ENCODE assay signal across 8 mouse cellular contexts in genomic region chr2:61138998-61139631, GRCm38 (mm10).
DNase-seq lines count a peak whose midpoint lies in the region; ATAC-seq and TF ChIP-seq lines count a peak whose summit lies in the region.

No protein-coding gene starts in this region.

- H3K27me3 ChIP-seq in testis, adult 2 months (ENCODE audit: control insufficient read depth, insufficient read depth, low read length), result no peaks in the 10 kb centered on the region
- peaks cover 24% of the 10 kb centered on the region for H3K27me3 ChIP-seq in megakaryocyte, embryonic 14.5 days (replicated peaks)

- TF ChIP-seq CTCF in testis, adult 2 months (IDR thresholded peaks at IDR 0.05; ENCODE audit: control insufficient read depth, insufficient read depth, insufficient replicate concordance, low read depth, low read length), result no peak

- no peak for TF ChIP-seq POLR2A in testis, adult 2 months (IDR thresholded peaks at IDR 0.05; ENCODE audit: control insufficient read depth, low read depth, low read length)

- DNase-seq in testis, postnatal 10 days (ENCODE audit: low spot score), result no peak
- peak; percentile 64 for DNase-seq in heart, postnatal 25 days (ENCODE audit: low spot score)
- peak; percentile 4 to 42 for DNase-seq in left cerebral cortex, postnatal 10 days (ENCODE audit: extremely low spot score in 1 of 2, low spot score in 2 of 2)
- peak; percentile 50 for DNase-seq in yolk sac, embryonic 10.5 days (ENCODE audit: low spot score)
- DNase-seq in spleen, postnatal 10 days (ENCODE audit: low spot score in 2 of 2), result no peak

- intact Hi-C loops in heart, postnatal 25 days (cut with DNase I), result loop anchor here (5.0 to 10.0 kb wide), 2 partner anchors 158 to 254 kb away; no protein-coding TSS in a partner anchor
- intact Hi-C loops in left cerebral cortex, postnatal 10 days (cut with DNase I), result no loop called here

- no peak overlapping the region; the same call in 1 of the 2 replicates for H3K4me3 ChIP-seq in testis, adult 2 months (ENCODE audit: control insufficient read depth, low read depth, low read length)
- H3K4me3 ChIP-seq in megakaryocyte, embryonic 14.5 days (replicated peaks), result peak overlapping the region; percentile 66

- peak; percentile 69 for ATAC-seq in frontal cortex, adult (ENCODE audit: low TSS enrichment)

- H3K9me3 ChIP-seq in megakaryocyte, embryonic 14.5 days, result peaks cover 8% of the 10 kb centered on the region; the same call in 1 of the 2 replicates

- no peaks in the 10 kb centered on the region for H3K36me3 ChIP-seq in testis, adult 2 months (ENCODE audit: control insufficient read depth, insufficient read depth, low read length)
- H3K36me3 ChIP-seq in megakaryocyte, embryonic 14.5 days (replicated peaks; ENCODE audit: low read length), result no peaks in the 10 kb centered on the region

- peak overlapping the region; percentile 52 for H3K27ac ChIP-seq in testis, adult 2 months (ENCODE audit: control insufficient read depth, insufficient read depth, low read depth, low read length)

- 0 out of 2 replicates have a peak, but pooled peaks cover 2% of the 10 kb centered on the region for H3K4me1 ChIP-seq in testis, adult 2 months (ENCODE audit: control insufficient read depth, insufficient read depth, low read length)
- H3K4me1 ChIP-seq in megakaryocyte, embryonic 14.5 days, result peaks cover 28% of the 10 kb centered on the region

Comparison
In these comparisons a context has a peak if more than half of its experiments do, and no peak if none do; other contexts are left out.
1. DNase-seq: peak in heart, postnatal 25 days (single experiment), left cerebral cortex, postnatal 10 days (2 of 2) and yolk sac, embryonic 10.5 days (single experiment); none in testis, postnatal 10 days (single experiment) and spleen, postnatal 10 days (0 of 2).